Mouse (Mus musculus) cortical plate, adult 2 months (tissue): ENCODE data around the gene Hadh.

Experiments used
- CTCF ChIP-seq: fragments of 200-500 bp; IDR thresholded peaks from 2 replicates; pipeline ENCODE4 v1.5.1; 2011; ENCODE audit warnings: mild to moderate bottlenecking, control low read depth, low read length; ENCODE audit not compliant: insufficient read depth; ENCODE audit errors: extremely low read depth
- POLR2A ChIP-seq: fragments of 200-500 bp; IDR thresholded peaks from 2 replicates; pipeline ENCODE4 v1.6.1; 2011; ENCODE audit warnings: mild to moderate bottlenecking, low read length, control low read depth; ENCODE audit not compliant: insufficient read depth; ENCODE audit errors: extremely low read depth

GRCm38 (mm10) chr3:131207846-131208245 is 64.1 kb downstream of the Hadh start:
- no peak for TF ChIP-seq CTCF
- no peak for TF ChIP-seq POLR2A
